Mouse (Mus musculus) effector memory CD4-positive, alpha-beta T cell, adult 5 months (primary cell): Measurements from ENCODE around the gene Cetn4. TPM values are rescaled to one million over a fixed set of nuclear protein-coding genes. Genes with fewer than 3 reads are reported as not detected.

ENCODE experiments used
- polyA plus RNA-seq: library from polyadenylated mRNA; unstranded; fragments of 100-300 nt; shearing (Covaris generic); gene quantifications from one replicate; pipeline ENCODE4 v1.2.1, GENCODE M21; 2017

The Cetn4 gene
- polyA plus RNA-seq: 1.7 TPM

GRCm38 (mm10) chr3:37312370-37312941, at the start of gene Cetn4, which contains the start of gene Bbs12:
Gene Cetn4 (minus strand): TSS chr3:37312708.
Gene Bbs12 (plus strand): TSS chr3:37312554.

DNA sequence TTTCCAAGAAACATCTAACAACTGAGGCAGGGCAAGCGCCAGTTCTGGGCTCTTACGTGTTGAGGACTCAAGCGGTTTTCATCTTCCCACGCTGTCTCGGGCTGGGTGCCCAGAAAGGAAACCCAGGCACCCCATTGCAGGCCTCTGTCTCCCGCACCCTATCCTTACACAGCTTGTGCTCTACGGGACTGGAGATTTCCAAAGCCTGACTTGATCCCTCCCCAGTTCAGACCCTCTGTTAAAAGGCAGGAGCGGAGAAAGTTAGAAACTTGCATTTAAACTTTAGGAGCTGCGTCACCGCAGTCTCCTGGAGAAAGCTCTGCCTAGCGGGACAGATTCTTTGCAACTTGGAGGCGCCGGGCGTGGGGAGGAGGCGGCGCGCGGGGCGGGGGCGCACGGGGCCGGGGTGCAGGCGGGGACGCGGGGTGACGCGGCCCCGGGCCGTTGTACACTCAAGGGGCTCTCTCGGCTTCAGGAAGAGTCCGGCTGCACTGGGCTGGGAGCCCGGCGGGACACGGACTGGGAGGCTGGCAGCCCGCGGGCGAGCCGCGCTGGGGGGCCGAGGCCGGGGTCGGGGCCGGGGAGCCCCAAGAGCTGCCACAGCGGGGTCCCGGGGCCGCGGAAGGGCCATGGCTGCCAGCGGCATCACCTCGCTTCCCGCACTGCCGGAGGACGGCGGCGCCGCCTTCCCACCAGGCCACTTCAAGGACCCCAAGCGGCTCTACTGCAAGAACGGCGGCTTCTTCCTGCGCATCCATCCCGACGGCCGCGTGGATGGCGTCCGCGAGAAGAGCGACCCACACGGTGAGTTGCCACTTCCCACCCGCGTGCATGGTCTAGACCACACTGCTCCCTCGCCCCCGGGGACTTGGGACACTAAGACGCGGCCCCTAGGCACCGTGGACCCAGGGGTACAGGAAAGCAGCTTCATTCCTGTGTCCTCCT, 36.0 kb upstream of the Cetn4 start, which contains the start of gene Fgf2:
TSS of gene Fgf2 (plus strand) at position 126 of the 945 bp plus-strand sequence.

Other genes with a start within 250 kb of the Cetn4 start
- not detected for gene Adad1, start 249.2 kb downstream of the Cetn4 start, polyA plus RNA-seq
- 9.0 TPM for gene Il2, start 186.7 kb downstream of the Cetn4 start, polyA plus RNA-seq
- gene Il21, start 80.1 kb downstream of the Cetn4 start, polyA plus RNA-seq: 13.9 TPM
- 2.3 TPM for gene Bbs12, start 154 bp downstream of the Cetn4 start, polyA plus RNA-seq
- 0.71 TPM for gene Fgf2, start 35.6 kb upstream of the Cetn4 start, polyA plus RNA-seq
- 42.9 TPM for gene Spata5, start 107.2 kb upstream of the Cetn4 start, polyA plus RNA-seq
- gene Nudt6, start 107.5 kb upstream of the Cetn4 start, polyA plus RNA-seq: 18.7 TPM